Mouse (Mus musculus) telencephalon, adult 2 months (tissue): ENCODE results near the gene Plscr4.

Experiments used
- DNase-seq: peaks from one replicate; pipeline ENCODE4 v3.0.0-alpha.2; 2011; ENCODE audit warnings: low read depth, low spot score

Plscr4 gene

GRCm38 (mm10) chr9:92457261-92458058 is at the start of gene Plscr4:
Plscr4 (plus strand) TSS chr9:92457373.
- DNase-seq, result no peak

- DNase-seq, result no peak
Measured at GRCm38 (mm10) chr9:92410225-92410624, 46.9 kb upstream of the Plscr4 start.

GRCm38 (mm10) chr9:92412045-92412444 is 45.1 kb upstream of the Plscr4 start:
- DNase-seq, result peak; percentile 74

DNA sequence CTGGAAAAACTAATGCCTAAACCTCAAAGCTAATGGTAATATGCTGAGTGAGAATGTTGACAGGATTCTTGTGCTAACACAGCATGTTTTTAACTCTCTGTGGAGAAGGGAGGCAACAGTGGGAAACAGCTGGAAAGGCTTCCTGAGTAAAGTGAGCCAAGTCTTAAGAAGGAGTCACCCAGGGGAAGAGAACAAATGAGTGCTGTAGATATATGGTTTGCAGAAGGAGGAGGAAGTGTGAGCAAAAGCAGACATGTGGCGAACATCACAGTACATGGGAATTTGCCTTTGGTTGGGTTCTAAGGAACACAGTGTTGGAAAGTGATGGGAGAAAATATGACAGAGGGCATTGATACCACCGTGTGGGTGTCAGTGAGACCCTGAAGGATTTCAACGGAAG is 43.5 kb upstream of the Plscr4 start:
- no peak for DNase-seq

DNA sequence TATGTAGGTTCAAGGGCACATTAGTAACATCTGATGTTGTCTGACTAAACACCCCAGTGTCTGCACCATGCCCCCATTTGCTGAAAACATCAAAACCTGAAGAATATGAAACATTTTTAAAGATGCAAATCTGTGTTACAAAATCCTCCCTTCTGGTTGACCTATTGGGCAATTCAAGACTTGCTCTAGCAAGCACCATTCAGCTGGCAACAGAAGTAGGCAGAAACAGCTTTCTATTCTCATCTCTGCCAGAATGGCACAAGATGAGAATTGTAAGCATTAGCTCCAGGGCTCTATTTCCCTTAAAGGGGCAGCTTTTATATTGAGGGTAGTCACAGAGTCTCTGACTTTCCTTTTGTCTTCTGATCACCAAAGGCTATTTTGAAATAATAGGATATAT is 19.4 kb upstream of the Plscr4 start:
- DNase-seq, result no peak

GRCm38 (mm10) chr9:92441468-92441867 is 15.7 kb upstream of the Plscr4 start:
- no peak for DNase-seq

DNA sequence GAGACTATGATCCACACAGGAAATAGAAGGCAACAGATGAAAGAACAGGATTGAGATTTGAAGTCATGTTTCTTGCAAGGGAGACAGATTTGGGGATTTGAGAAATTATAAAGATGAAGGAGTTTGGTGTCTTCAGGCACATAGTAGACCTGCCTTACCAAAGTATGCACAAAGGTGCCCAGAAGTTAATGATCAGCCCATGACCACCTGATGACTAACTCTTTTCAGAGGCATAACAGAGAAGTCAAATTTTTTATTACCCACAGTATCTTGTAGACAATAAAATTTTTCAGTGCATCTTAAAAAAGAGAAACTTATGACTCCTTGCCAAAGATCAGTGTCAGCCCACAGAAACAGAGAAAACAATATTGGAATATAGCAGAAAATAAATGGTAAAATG is 12.6 kb upstream of the Plscr4 start:
- no peak for DNase-seq

GRCm38 (mm10) chr9:92456605-92457004 is 568 bp upstream of the Plscr4 start:
- no peak for DNase-seq

DNA sequence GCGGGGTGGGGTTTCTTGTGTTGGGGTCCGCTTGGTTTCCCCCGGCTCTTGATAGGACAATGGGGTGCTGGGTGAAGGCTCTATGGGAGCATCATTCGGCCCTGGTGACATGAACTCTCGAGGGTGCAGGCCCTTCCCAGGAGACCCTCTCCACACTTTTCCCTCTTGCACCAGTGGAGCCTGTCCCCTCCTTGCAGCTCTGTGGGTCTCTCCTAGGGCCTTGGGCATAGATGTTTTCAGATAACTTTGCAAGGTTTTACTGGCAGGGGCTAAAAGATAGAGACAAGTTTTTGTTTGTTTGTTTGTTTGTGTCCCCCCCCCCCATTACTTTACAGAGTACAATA is 858 bp downstream of the Plscr4 start:
- DNase-seq, result no peak

- no peak for DNase-seq
Measured at GRCm38 (mm10) chr9:92458418-92458817, 1.2 kb downstream of the Plscr4 start.

DNA sequence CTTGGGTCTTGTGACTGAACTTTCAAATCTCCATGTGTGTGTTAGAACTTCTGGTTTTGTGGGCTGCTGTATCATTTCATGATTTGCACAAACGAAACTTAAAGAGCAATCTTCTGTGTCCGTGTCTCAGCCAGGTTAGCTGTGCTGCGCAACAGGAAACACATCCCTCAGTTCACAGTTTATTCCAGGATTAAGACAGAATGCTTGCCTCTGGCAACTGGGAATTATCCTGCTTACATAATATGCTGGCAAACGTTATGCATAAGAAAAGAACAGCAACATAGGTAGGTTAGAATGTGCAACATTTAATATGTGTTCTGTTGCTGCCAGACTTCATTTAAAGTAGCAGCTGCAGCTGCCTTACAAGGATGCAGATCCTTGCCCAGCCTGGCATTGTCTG is 10.6 kb downstream of the Plscr4 start:
- peak; percentile 8 for DNase-seq

- no peak for DNase-seq
Measured at GRCm38 (mm10) chr9:92472256-92472855, 15.2 kb downstream of the Plscr4 start.

DNA sequence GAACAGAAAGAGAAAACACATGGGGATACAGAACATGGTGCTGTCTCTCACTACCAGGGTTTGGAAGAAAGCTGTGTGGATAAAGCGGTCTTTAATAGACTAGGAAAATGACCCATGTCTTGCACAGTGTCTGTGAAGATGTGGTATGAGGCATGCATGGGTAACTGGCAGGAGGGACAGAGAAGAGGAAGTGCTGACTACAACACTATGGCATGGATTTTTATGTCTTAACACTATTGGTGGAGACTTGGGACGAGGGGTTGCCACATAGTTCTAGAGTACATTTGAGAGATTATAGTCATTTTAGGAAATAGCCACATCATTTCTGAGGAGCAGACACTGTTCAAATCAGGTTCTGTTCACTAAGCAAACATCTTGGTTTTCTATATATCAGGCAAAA is 16.0 kb downstream of the Plscr4 start:
- no peak for DNase-seq

DNA sequence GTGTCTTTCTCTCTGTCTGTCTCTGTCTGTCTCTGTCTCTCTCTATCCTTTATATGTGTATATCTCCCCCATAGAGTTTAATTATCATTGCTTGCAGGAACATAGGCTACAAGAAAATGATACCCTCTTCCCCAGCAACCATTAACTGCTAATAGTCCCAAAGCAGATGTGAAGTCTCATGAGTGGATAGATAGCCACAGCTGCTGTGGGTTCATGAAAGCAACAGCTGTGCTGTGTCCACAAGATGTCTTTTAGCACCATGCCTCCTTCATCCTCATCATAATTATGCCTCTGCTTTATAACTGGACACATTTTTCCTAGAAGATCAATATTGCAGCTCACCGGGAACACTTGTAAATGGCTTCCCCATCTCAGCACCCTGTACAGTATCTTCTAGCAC is 17.1 kb downstream of the Plscr4 start:
- DNase-seq, result no peak

- no peak for DNase-seq
Measured at GRCm38 (mm10) chr9:92481663-92482062, 24.5 kb downstream of the Plscr4 start.

- DNase-seq, result no peak
Measured at GRCm38 (mm10) chr9:92482551-92482950, 25.4 kb downstream of the Plscr4 start.

- no peak for DNase-seq
Measured at GRCm38 (mm10) chr9:92484710-92485267, 27.6 kb downstream of the Plscr4 start.

DNA sequence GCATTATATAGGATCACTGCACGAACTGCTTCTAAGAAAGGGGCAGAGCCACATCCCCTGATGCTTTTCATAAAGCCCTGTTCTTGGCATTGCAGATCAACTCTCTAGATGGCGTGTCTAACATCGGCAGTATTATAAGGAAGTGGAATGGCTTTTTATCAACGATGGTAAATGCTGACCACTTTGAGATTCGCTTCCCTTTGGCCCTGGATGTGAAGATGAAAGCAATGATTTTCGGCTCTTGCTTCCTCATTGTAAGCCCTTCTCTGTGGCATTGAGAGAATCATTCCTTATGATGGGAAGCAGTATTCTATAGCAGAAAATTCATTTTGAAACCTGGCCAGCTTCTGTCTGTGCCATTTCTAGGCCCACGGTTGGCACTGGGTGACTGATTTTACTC is 32.7 kb downstream of the Plscr4 start:
- no peak for DNase-seq

DNA sequence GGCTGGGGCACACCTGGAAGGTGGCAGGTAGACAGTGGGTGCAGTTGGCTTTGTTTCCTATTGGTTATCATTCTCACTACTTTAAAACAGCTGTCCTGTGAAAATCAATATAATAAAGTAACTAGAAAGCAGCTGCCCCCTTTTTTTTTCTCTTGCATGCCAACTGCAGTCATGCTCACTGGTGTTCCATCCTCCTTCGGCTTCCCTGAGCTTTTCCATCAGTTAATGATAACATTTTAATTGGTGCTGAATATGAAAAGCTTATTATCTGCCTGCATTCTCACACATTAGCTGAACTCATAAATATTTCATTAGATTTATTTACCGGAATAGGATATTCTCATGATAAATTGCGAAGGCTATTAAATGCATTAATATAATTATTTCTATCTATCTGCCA is 33.1 kb downstream of the Plscr4 start:
- no peak for DNase-seq

GRCm38 (mm10) chr9:92491274-92491673 is 34.1 kb downstream of the Plscr4 start:
- DNase-seq, result no peak

DNA sequence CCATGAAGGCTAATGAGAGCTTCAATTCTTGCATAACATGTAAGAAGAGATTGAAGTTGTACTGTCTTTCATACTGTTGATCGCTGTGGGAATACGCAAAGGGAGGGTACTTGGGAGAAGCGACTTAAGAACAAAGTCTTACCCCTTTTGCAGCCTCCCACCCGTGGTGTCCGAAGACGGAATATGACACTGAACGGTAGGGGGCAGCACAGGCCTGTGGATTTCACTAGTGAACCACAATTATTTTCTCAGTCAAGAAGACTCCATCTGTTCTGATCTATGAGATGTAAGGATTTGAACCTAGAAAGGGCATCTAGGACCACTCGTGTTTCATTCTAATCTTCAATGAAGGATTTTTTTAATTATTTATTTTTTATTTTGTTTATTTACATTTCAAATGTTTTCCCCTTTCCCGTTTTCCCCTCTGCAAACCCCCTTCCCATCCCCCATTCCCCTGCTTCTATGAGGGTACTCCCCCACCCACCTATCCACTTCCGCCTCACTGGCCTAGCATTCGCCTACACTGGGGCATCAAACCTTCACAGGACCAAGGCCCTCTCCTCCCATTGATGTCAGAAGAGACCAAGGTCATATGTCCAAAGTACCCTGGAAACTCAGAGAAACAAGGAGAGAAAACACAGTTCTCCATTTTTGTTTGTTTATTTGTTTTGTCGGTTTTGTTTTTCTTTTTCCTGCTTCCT is 42.7 kb downstream of the Plscr4 start:
- peak; percentile 17 for DNase-seq

GRCm38 (mm10) chr9:92504256-92504655 is 47.1 kb downstream of the Plscr4 start:
- DNase-seq, result no peak

DNA sequence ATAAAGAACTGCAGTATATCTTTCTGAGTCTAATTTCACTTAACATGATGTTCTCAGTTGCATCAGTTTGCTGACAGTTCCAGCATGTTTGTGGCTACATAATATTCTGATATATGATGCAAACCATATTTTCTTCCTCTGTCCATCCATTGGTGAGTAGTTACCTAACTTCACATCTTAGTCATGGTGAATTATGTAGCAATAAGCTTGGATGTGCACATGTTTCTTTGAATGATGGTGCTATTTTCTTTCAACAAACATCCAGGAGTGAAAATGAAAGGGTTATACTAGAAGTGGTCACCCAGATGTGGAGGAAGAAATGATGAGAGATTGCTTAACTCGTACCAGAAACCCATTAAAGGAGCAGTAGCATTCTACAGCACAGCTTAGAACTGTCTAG is 47.7 kb downstream of the Plscr4 start:
- DNase-seq, result no peak
